Mouse (Mus musculus): Measurements from ENCODE around the gene Slc26a8. TPM values are rescaled to one million over a fixed set of nuclear protein-coding genes. Genes with fewer than 3 reads are reported as not detected.
"Not testable (repeated sequence)": the region's sequence is repeated elsewhere in the genome, so short reads cannot be mapped to it uniquely, and the experiment has no call there.

The Slc26a8 gene
- 0.78 and 0.79 TPM in 2 replicates for polyA plus RNA-seq (2016; fragmentation: Nextera tagmentation; extraction: Ambion mirVana)

GRCm38 (mm10) chr17:28689586-28690283 is at the start of gene Slc26a8:
Slc26a8 (minus strand) TSS chr17:28690233.
- Histone ChIP-seq H3K27ac (peak within 1 kb of the TSS; percentile 96), H3K36me3 (0 out of 2 replicates have a peak, but pooled peaks cover 6% of the 10 kb centered on the region), H3K9ac (replicated peaks) (peak within 1 kb of the TSS; percentile 72), H3K4me2 (peak within 1 kb of the TSS; percentile 89), H3K27me3 (peaks cover 14% of the 10 kb centered on the region), H3K4me1 (replicated peaks) (peaks cover 27% of the 10 kb centered on the region), H3K9me3 (no peaks in the 10 kb centered on the region), H3K4me3 (replicated peaks) (peak within 1 kb of the TSS; percentile 97)
- 7% methylated on average over 40 of the region's 40 CpGs for WGBS
- ATAC-seq (ENCODE audit: insufficient number of reproducible peaks, insufficient read depth, low FRiP score, low TSS enrichment, low read depth): no peak

- peaks cover 88% of the 10 kb centered on the region for H3K36me3 ChIP-seq
Observed at GRCm38 (mm10) chr17:28739244-28739643, 49.2 kb upstream of the Slc26a8 start.

DNA sequence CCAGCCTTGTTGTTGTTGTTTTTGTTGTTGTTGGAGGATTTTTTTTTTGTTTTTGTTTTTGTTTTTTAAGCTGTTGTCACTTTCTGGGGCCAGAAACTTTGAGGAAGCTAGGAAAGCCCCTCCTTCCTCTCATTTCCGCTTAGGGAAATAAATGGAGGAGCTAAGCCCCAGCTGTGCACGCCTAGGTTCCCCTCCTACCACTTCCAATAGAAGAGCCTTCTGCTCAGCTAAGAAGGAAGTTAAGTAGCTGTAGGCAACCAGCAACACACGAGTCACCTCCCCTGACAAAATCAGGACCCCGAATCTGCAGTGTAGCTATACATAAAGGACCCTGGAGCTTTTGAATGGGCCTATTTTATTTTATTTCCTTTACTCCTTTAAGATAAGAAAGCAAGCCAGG is 47.9 kb upstream of the Slc26a8 start:
- Histone ChIP-seq H3K9ac (replicated peaks) (no peak overlapping the region), H3K4me2 (no peak overlapping the region), H3K4me3 (replicated peaks) (no peak overlapping the region), H3K27me3 (no peaks in the 10 kb centered on the region), H3K36me3 (peaks cover 81% of the 10 kb centered on the region), H3K9me3 (no peaks in the 10 kb centered on the region), H3K27ac (no peak overlapping the region), H3K4me1 (replicated peaks) (no peaks in the 10 kb centered on the region)
- WGBS: 88% methylated on average over 4 of the region's 4 CpGs
- no peak for ATAC-seq (ENCODE audit: insufficient number of reproducible peaks, insufficient read depth, low FRiP score, low TSS enrichment, low read depth)

More at GRCm38 (mm10) chr17:28739244-28739643, 49.2 kb upstream of the Slc26a8 start:
- no peak for ATAC-seq (ENCODE audit: insufficient number of reproducible peaks, insufficient read depth, low FRiP score, low TSS enrichment, low read depth)
- Histone ChIP-seq H3K9ac (replicated peaks) (no peak overlapping the region; the same call in 1 of the 2 replicates), H3K27me3 (no peaks in the 10 kb centered on the region), H3K4me3 (replicated peaks) (no peak overlapping the region), H3K4me2 (no peak overlapping the region), H3K4me1 (replicated peaks) (no peaks in the 10 kb centered on the region), H3K9me3 (no peaks in the 10 kb centered on the region), H3K27ac (no peak overlapping the region)
- WGBS: 93% methylated on average over 6 of the region's 6 CpGs

DNA sequence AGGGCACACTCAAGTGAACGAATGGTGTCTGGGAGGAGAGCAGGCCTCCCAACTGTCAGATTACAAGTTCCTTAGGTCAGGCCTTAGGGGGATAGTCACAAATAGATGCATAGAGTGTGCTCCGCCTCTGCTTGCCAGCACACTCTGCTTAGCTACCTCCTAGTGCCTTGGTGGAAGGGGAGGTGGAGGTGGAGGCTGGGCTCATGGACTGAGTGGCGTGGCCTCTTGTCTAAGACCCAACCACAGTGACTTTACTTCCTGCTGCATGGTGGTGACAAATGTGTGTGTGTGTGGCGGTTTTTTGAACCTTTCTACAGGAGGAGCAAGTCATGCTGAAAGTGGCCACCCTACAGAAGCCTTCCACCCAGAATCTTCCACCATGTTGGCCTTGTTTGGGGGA is 46.5 kb upstream of the Slc26a8 start:
- no peak overlapping the region for H3K4me3 ChIP-seq (replicated peaks)
- no peaks in the 10 kb centered on the region for H3K27me3 ChIP-seq
- no peak overlapping the region for H3K9ac ChIP-seq (replicated peaks)
- no peak overlapping the region for H3K4me2 ChIP-seq
- no peak overlapping the region for H3K27ac ChIP-seq
- H3K9me3 ChIP-seq: no peaks in the 10 kb centered on the region
- 75% methylated on average over 4 of the region's 4 CpGs for WGBS
- H3K4me1 ChIP-seq (replicated peaks): no peaks in the 10 kb centered on the region
- peaks cover 82% of the 10 kb centered on the region for H3K36me3 ChIP-seq
- no peak for ATAC-seq (ENCODE audit: insufficient number of reproducible peaks, insufficient read depth, low FRiP score, low TSS enrichment, low read depth)

- Histone ChIP-seq H3K4me1 (replicated peaks) (no peaks in the 10 kb centered on the region), H3K4me2 (no peak overlapping the region), H3K9ac (replicated peaks) (no peak overlapping the region), H3K36me3 (peaks cover 83% of the 10 kb centered on the region), H3K27me3 (no peaks in the 10 kb centered on the region), H3K27ac (no peak overlapping the region), H3K4me3 (replicated peaks) (no peak overlapping the region), H3K9me3 (no peaks in the 10 kb centered on the region)
- no peak for ATAC-seq (ENCODE audit: insufficient number of reproducible peaks, insufficient read depth, low FRiP score, low TSS enrichment, low read depth)
- WGBS: 94% methylated on average over 6 of the region's 6 CpGs
Observed at GRCm38 (mm10) chr17:28735317-28736105, 45.5 kb upstream of the Slc26a8 start.

GRCm38 (mm10) chr17:28727511-28727910 is 37.5 kb upstream of the Slc26a8 start:
- not testable (repeated sequence) for H3K9me3 ChIP-seq; H3K27ac ChIP-seq; ATAC-seq (ENCODE audit: insufficient number of reproducible peaks, insufficient read depth, low FRiP score, low TSS enrichment, low read depth); H3K4me1 ChIP-seq (replicated peaks); H3K4me3 ChIP-seq (replicated peaks); H3K4me2 ChIP-seq; H3K27me3 ChIP-seq; H3K9ac ChIP-seq (replicated peaks)
- WGBS: 91% methylated on average over 11 of the region's 11 CpGs
- peaks cover 94% of the 10 kb centered on the region for H3K36me3 ChIP-seq

DNA sequence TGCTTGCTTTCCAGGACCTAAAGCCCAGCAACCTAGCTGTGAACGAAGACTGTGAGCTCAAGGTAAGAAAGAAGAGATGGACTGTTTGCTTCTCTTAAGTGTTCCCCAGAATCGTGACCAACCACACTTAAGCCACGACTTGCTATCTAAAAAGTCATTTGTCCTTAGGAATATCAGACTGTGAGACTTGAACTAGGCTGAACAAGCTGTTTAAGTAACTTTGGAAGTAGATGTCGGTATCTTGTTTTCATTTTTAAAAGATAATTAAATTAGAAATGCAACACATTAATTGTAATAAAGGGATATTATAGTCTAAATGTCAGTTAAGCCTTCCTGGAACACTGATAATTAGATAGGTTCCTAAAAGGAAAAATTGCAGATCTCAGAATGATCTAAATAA is 35.8 kb upstream of the Slc26a8 start, which contains the start of gene AC170998.1:
TSS of gene AC170998.1 (plus strand) at position 301 of the 400 bp plus-strand sequence.
- Histone ChIP-seq H3K4me3 (replicated peaks) (no peak within 1 kb of the TSS), H3K9ac (replicated peaks) (no peak within 1 kb of the TSS), H3K36me3 (peaks cover 89% of the 10 kb centered on the region), H3K9me3 (no peaks in the 10 kb centered on the region), H3K4me1 (replicated peaks) (0 out of 2 replicates have a peak, but pooled peaks cover 2% of the 10 kb centered on the region), H3K27ac (no peak within 1 kb of the TSS), H3K4me2 (no peak within 1 kb of the TSS), H3K27me3 (no peaks in the 10 kb centered on the region)
- ATAC-seq (ENCODE audit: insufficient number of reproducible peaks, insufficient read depth, low FRiP score, low TSS enrichment, low read depth): no peak
- WGBS: 87% methylated on average over 4 of the region's 4 CpGs

DNA sequence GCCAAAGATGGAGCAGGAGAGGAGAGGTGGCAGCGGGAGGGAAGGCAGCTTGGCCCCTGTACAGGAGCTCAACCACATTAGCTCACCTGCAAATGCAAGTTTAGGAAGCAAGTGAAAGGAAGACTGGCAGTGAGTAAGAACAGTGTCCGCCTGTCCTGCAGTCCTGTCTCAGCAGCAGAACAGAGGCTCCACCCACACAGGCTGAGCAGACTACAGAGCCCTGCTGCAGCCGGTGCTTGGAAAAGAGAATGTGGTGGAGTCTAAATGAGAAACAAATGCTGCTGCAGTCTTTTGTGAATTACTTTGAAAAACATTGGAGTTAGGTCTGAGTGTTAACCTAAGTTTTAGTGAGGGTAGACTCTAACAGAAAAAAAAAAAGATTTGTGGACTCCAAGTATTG is 27.5 kb upstream of the Slc26a8 start:
- Histone ChIP-seq H3K27me3 (no peaks in the 10 kb centered on the region), H3K9ac (replicated peaks) (no peak overlapping the region), H3K27ac (peak overlapping the region; percentile 56; the same call in 1 of the 2 replicates), H3K4me1 (replicated peaks) (peaks cover 11% of the 10 kb centered on the region), H3K4me2 (no peak overlapping the region), H3K36me3 (peaks cover 73% of the 10 kb centered on the region), H3K9me3 (no peaks in the 10 kb centered on the region), H3K4me3 (replicated peaks) (no peak overlapping the region)
- ATAC-seq (ENCODE audit: insufficient number of reproducible peaks, insufficient read depth, low FRiP score, low TSS enrichment, low read depth): no peak
- WGBS: 37% methylated on average over 3 of the region's 3 CpGs

DNA sequence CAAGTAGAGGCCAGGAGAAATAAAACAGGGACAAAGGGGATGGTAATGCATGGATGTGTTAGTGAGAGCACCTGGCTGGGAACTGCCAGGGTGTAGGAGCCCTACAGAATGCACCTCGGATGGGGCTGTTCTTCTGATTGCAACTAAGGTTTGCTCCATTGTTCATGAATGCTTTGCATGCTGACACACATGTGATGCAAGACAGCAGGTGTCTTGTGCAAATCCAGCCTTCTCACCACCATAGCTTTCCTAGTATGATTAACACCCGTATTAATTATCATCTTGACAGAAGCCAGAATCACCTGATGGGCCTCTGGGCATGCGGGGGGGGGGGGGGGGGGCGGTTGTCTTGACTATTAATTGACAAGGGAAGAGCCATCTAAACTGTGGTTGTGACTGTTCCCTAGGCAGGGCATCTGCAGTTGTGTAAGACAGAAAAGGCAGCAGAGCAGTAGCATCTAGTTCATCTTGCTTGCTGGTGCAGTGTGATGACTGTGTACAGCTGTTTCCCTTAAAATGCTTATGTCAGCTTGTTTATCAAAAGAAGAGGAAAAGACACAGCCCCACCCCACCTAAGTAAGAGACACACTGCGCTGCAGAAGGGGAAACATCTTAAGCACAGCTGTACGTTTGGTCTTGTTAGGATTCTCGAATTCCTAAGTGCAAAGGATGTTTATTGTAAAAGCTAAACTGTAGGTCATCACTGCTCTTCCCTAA is 26.0 kb upstream of the Slc26a8 start:
- Histone ChIP-seq H3K4me3 (replicated peaks) (no peak overlapping the region), H3K27me3 (no peaks in the 10 kb centered on the region), H3K4me2 (no peak overlapping the region), H3K4me1 (replicated peaks) (peaks cover 9% of the 10 kb centered on the region), H3K36me3 (peaks cover 61% of the 10 kb centered on the region), H3K9me3 (no peaks in the 10 kb centered on the region), H3K27ac (no peak overlapping the region), H3K9ac (replicated peaks) (no peak overlapping the region)
- ATAC-seq (ENCODE audit: insufficient number of reproducible peaks, insufficient read depth, low FRiP score, low TSS enrichment, low read depth): no peak
- WGBS: 82% methylated on average over 7 of the region's 7 CpGs

DNA sequence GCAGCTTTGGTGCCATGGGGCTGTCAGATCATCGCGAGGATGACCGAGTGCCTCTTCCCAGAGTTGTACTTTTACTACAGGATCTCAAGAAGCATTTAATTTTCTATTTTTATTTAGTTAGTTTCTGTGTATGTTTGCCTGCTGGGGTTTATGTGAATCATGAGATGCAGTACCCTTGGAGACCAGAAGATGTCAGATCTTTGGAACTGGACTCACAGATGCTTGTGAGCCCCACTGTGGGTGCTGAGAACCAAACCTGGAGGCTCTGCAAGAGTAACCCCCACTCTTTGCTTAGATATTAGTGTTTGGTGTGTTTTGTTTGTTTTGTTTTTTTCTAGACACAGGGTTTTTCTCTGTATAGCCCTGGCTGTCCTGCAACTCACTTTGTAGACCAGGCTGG is 24.0 kb upstream of the Slc26a8 start:
- no peaks in the 10 kb centered on the region for H3K9me3 ChIP-seq
- H3K27ac ChIP-seq: no peak overlapping the region
- H3K9ac ChIP-seq (replicated peaks): no peak overlapping the region
- no peak for ATAC-seq (ENCODE audit: insufficient number of reproducible peaks, insufficient read depth, low FRiP score, low TSS enrichment, low read depth)
- H3K4me3 ChIP-seq (replicated peaks): no peak overlapping the region
- H3K4me1 ChIP-seq (replicated peaks): peaks cover 17% of the 10 kb centered on the region
- WGBS: 97% methylated on average over 3 of the region's 3 CpGs
- H3K4me2 ChIP-seq: no peak overlapping the region
- H3K27me3 ChIP-seq: no peaks in the 10 kb centered on the region
- peaks cover 47% of the 10 kb centered on the region for H3K36me3 ChIP-seq

GRCm38 (mm10) chr17:28712305-28712704 is 22.3 kb upstream of the Slc26a8 start:
- no peak for ATAC-seq (ENCODE audit: insufficient number of reproducible peaks, insufficient read depth, low FRiP score, low TSS enrichment, low read depth)
- Histone ChIP-seq H3K36me3 (peaks cover 39% of the 10 kb centered on the region), H3K9ac (replicated peaks) (no peak overlapping the region), H3K9me3 (no peaks in the 10 kb centered on the region), H3K27ac (no peak overlapping the region), H3K4me1 (replicated peaks) (peaks cover 16% of the 10 kb centered on the region), H3K27me3 (no peaks in the 10 kb centered on the region), H3K4me3 (replicated peaks) (no peak overlapping the region), H3K4me2 (no peak overlapping the region)
- 87% methylated on average over 6 of the region's 6 CpGs for WGBS
